Mouse (Mus musculus): ENCODE data around the gene Chuk. TPM values are rescaled to one million over a fixed set of nuclear protein-coding genes. Genes with fewer than 3 reads are reported as not detected.
A peak's percentile ranks its signal among the peaks of the same experiment; 100 is the strongest.

Gene Chuk
- polyA plus RNA-seq, 2 experiments = 37.0 to 64.9 TPM

- H3K27me3 ChIP-seq (ENCODE audit: control insufficient read depth, insufficient read depth, low read length) = no peaks in the 10 kb centered on the region
- 94% methylated on average over 8 of the region's 8 CpGs for WGBS
- no peaks in the 10 kb centered on the region for H3K9me3 ChIP-seq (ENCODE audit: control insufficient read depth, low read length)
- peaks cover 26% of the 10 kb centered on the region for H3K36me3 ChIP-seq (ENCODE audit: control insufficient read depth, insufficient read depth, low read length)
- H3K9ac ChIP-seq (ENCODE audit: low read depth, low read length, severe bottlenecking) = no peak overlapping the region
- H3K27ac ChIP-seq (replicated peaks; ENCODE audit: low read depth, low read length) = no peak overlapping the region
- ATAC-seq (ENCODE audit: low FRiP score, low read depth) = no peak
- TF ChIP-seq POLR2A (IDR thresholded peaks at IDR 0.05; ENCODE audit: borderline replicate concordance, extremely low read depth, insufficient read depth, insufficient read length) = no peak
- no peak overlapping the region for H3K4me3 ChIP-seq (replicated peaks; ENCODE audit: low read length)
- DNase-seq (ENCODE audit: low spot score) = no peak
- H3K4me1 ChIP-seq (ENCODE audit: control insufficient read depth, insufficient read depth, low read length) = peaks cover 11% of the 10 kb centered on the region
- no peak overlapping the region for H3K4me2 ChIP-seq (replicated peaks; ENCODE audit: low read depth, low read length, severe bottlenecking)
Measured at GRCm38 (mm10) chr19:44146951-44147350, 39.7 kb upstream of the Chuk start.

GRCm38 (mm10) chr19:44146568-44146879 is 39.2 kb upstream of the Chuk start:
- no peak for TF ChIP-seq POLR2A (IDR thresholded peaks at IDR 0.05; ENCODE audit: borderline replicate concordance, extremely low read depth, insufficient read depth, insufficient read length)
- DNase-seq (ENCODE audit: low spot score) (no peak), ATAC-seq (ENCODE audit: low FRiP score, low read depth) (0 out of 2 replicates have a peak, but pooled peaks have one; percentile 12)
- Histone ChIP-seq H3K9ac (ENCODE audit: low read depth, low read length, severe bottlenecking) (peak overlapping the region; percentile 69; the same call in 1 of the 2 replicates), H3K4me3 (replicated peaks; ENCODE audit: low read length) (peak overlapping the region; percentile 70), H3K36me3 (ENCODE audit: control insufficient read depth, insufficient read depth, low read length) (peaks cover 30% of the 10 kb centered on the region), H3K4me1 (ENCODE audit: control insufficient read depth, insufficient read depth, low read length) (peaks cover 11% of the 10 kb centered on the region), H3K27me3 (ENCODE audit: control insufficient read depth, insufficient read depth, low read length) (no peaks in the 10 kb centered on the region), H3K4me2 (replicated peaks; ENCODE audit: low read depth, low read length, severe bottlenecking) (peak overlapping the region; percentile 65), H3K27ac (replicated peaks; ENCODE audit: low read depth, low read length) (no peak overlapping the region), H3K9me3 (ENCODE audit: control insufficient read depth, low read length) (no peaks in the 10 kb centered on the region)
- 60% methylated on average over 9 of the region's 9 CpGs for WGBS

GRCm38 (mm10) chr19:44145702-44146567 is 38.7 kb upstream of the Chuk start, which contains the start of gene Bloc1s2:
Gene Bloc1s2 (minus strand): TSS chr19:44146446.
- ATAC-seq (ENCODE audit: low FRiP score, low read depth) (peak; percentile 85), DNase-seq (ENCODE audit: low spot score) (peak; percentile 74)
- H3K4me1 ChIP-seq (ENCODE audit: control insufficient read depth, insufficient read depth, low read length) = peaks cover 11% of the 10 kb centered on the region
- H3K27ac ChIP-seq (replicated peaks; ENCODE audit: low read depth, low read length) = 0 out of 2 replicates have a peak within 1 kb of the TSS, but pooled peaks have one; percentile 38
- H3K4me2 ChIP-seq (replicated peaks; ENCODE audit: low read depth, low read length, severe bottlenecking) = peak within 1 kb of the TSS; percentile 65
- H3K27me3 ChIP-seq (ENCODE audit: control insufficient read depth, insufficient read depth, low read length) = no peaks in the 10 kb centered on the region
- 3% methylated on average over 46 of the region's 46 CpGs for WGBS
- peaks cover 36% of the 10 kb centered on the region for H3K36me3 ChIP-seq (ENCODE audit: control insufficient read depth, insufficient read depth, low read length)
- H3K9ac ChIP-seq (ENCODE audit: low read depth, low read length, severe bottlenecking) = peak within 1 kb of the TSS; percentile 69
- TF ChIP-seq POLR2A (IDR thresholded peaks at IDR 0.05; ENCODE audit: borderline replicate concordance, extremely low read depth, insufficient read depth, insufficient read length) = peak; percentile 83; the same call in 1 of the 2 replicates
- H3K9me3 ChIP-seq (ENCODE audit: control insufficient read depth, low read length) = no peaks in the 10 kb centered on the region
- H3K4me3 ChIP-seq (replicated peaks; ENCODE audit: low read length) = peak within 1 kb of the TSS; percentile 70

- H3K4me2 ChIP-seq (replicated peaks; ENCODE audit: low read depth, low read length, severe bottlenecking) = no peak overlapping the region
- H3K27me3 ChIP-seq (ENCODE audit: control insufficient read depth, insufficient read depth, low read length) = no peaks in the 10 kb centered on the region
- no peak for ATAC-seq (ENCODE audit: low FRiP score, low read depth)
- no peak overlapping the region for H3K9ac ChIP-seq (ENCODE audit: low read depth, low read length, severe bottlenecking)
- no peak for TF ChIP-seq POLR2A (IDR thresholded peaks at IDR 0.05; ENCODE audit: borderline replicate concordance, extremely low read depth, insufficient read depth, insufficient read length)
- peaks cover 11% of the 10 kb centered on the region for H3K4me1 ChIP-seq (ENCODE audit: control insufficient read depth, insufficient read depth, low read length)
- H3K27ac ChIP-seq (replicated peaks; ENCODE audit: low read depth, low read length) = no peak overlapping the region
- no peak overlapping the region for H3K4me3 ChIP-seq (replicated peaks; ENCODE audit: low read length)
- WGBS = 88% methylated on average over 9 of the region's 9 CpGs
- H3K36me3 ChIP-seq (ENCODE audit: control insufficient read depth, insufficient read depth, low read length) = peaks cover 48% of the 10 kb centered on the region
- no peak for DNase-seq (ENCODE audit: low spot score)
- H3K9me3 ChIP-seq (ENCODE audit: control insufficient read depth, low read length) = no peaks in the 10 kb centered on the region
Measured at GRCm38 (mm10) chr19:44144366-44144765, 37.1 kb upstream of the Chuk start.

GRCm38 (mm10) chr19:44135960-44136485 is 28.7 kb upstream of the Chuk start:
- Histone ChIP-seq H3K9ac (ENCODE audit: low read depth, low read length, severe bottlenecking) (no peak overlapping the region), H3K27ac (replicated peaks; ENCODE audit: low read depth, low read length) (no peak overlapping the region), H3K27me3 (ENCODE audit: control insufficient read depth, insufficient read depth, low read length) (no peaks in the 10 kb centered on the region), H3K4me2 (replicated peaks; ENCODE audit: low read depth, low read length, severe bottlenecking) (peak overlapping the region; percentile 45), H3K36me3 (ENCODE audit: control insufficient read depth, insufficient read depth, low read length) (peaks cover 37% of the 10 kb centered on the region), H3K4me1 (ENCODE audit: control insufficient read depth, insufficient read depth, low read length) (no peaks in the 10 kb centered on the region), H3K9me3 (ENCODE audit: control insufficient read depth, low read length) (no peaks in the 10 kb centered on the region), H3K4me3 (replicated peaks; ENCODE audit: low read length) (peak overlapping the region; percentile 64)
- TF ChIP-seq POLR2A (IDR thresholded peaks at IDR 0.05; ENCODE audit: borderline replicate concordance, extremely low read depth, insufficient read depth, insufficient read length) = no peak
- no peak for DNase-seq (ENCODE audit: low spot score)
- peak; percentile 17 for ATAC-seq (ENCODE audit: low FRiP score, low read depth)
- 22% methylated on average over 7 of the region's 7 CpGs for WGBS

Measured in limb, embryonic 14.5 days (tissue).